Mouse (Mus musculus) splenic B cell, adult 2 months (primary cell): ENCODE data around the gene Tenm3.

Experiments used
- DNase-seq: peaks from one replicate; pipeline ENCODE4 v3.0.0-alpha.2; 2011; ENCODE audit warnings: low read depth, low spot score
- H3K27me3 ChIP-seq: 2 replicates; pipeline ENCODE4 v1.6.1; 2012; ENCODE audit warnings: mild to moderate bottlenecking, low read length, moderate library complexity, mixed read lengths; ENCODE audit not compliant: control insufficient read depth, poor library complexity, insufficient read depth, severe bottlenecking
- H3K36me3 ChIP-seq: 2 replicates; pipeline ENCODE4 v1.6.1; 2012; ENCODE audit warnings: mild to moderate bottlenecking, low read length, moderate library complexity, mixed read lengths; ENCODE audit not compliant: control insufficient read depth, poor library complexity, insufficient read depth, severe bottlenecking

The Tenm3 gene

DNA sequence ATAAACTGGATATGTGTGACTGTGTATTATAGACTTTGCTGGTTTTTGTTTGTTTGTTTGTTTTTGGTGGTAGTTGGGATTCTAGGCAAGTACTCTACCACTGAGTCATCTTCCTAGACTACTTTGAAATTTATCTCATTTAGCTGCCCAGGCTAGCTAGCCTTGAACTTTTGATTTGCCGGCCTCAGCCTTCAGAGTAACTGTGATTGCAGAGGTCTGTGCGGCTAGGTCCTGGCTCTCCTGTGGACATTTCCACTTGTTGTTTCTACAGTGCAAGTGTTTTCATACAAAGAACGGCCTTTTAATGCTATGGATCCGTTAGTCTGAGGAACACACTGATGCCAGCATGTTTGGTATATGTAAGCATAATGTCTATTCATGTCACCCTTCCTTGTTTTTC lies 495.4 kb downstream of the Tenm3 start:
- no peaks in the 10 kb centered on the region for H3K27me3 ChIP-seq
- DNase-seq = no peak
- H3K36me3 ChIP-seq = no peaks in the 10 kb centered on the region

DNA sequence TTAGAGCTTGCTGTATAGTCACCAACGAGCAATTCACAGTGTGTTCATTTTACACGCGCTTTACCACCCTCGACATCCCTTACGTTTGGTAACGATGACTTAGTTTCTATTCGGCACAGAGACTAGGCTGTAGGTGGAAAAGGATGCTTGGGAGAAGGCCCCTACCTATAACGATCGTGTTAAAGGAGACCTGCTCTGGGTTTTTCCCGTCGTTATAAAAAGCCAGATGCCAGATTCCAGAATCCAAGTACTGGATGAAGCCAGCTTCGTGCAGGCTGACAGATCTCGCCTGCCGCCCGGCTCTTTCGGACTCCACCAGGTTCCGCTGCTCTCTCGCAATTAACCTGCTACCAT lies 500.7 kb downstream of the Tenm3 start:
- Histone ChIP-seq H3K27me3 (no peaks in the 10 kb centered on the region), H3K36me3 (no peaks in the 10 kb centered on the region)
- no peak for DNase-seq

DNA sequence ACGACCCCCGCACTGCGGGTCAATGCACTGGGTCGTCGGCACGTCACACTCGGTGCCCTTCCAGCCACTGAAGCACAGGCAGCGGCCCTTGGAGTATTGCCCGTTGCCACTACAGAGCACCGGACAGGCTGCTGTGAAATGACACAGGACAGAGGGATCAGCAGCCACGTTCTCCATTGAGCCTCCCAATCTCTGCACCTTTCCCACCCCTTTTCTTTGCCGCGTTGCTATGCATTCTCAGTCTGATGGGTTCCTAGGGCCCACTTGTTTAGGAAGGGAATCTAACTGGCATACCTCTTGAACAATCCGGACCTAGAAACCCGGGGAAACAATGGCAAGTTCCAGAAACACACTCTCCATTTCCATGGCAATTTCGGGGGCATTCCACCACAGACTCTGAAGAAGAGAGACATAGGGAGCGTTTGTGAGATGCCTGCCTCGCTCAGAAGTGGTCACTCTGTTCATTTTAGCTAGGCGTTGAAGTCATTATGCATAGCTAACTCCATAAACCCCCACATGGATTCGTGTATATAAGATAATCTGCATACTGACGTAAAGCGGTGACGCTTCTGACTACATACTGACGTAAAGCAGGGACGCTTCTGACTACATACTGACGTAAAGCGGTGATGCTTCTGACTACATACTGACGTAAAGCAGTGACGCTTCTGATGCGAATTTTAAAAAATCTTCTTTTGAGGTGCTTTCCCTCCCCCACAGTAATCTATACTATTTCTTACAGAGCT lies 501.3 kb downstream of the Tenm3 start:
- no peaks in the 10 kb centered on the region for H3K36me3 ChIP-seq
- DNase-seq = no peak
- H3K27me3 ChIP-seq = no peaks in the 10 kb centered on the region

DNA sequence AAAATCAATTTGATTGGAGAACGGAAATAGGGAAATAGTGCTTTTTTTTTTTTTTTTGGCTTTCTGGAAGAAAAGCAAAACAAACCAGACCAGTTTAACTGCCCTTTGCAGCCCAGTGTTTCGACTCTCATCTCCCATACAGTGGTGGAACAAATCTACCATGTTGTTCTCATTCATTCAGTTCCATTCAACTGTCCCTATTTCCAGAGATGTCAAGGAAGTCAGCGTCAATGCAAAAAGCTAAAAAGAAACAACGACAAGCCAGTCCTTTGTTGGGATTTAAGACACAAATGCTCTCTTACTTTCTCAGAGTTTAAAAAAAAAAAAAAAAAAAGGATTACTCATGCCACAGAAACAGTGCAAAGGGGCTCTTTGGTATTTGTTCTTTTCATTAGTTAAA lies 502.1 kb downstream of the Tenm3 start:
- no peak for DNase-seq
- H3K27me3 ChIP-seq = no peaks in the 10 kb centered on the region
- no peaks in the 10 kb centered on the region for H3K36me3 ChIP-seq

DNA sequence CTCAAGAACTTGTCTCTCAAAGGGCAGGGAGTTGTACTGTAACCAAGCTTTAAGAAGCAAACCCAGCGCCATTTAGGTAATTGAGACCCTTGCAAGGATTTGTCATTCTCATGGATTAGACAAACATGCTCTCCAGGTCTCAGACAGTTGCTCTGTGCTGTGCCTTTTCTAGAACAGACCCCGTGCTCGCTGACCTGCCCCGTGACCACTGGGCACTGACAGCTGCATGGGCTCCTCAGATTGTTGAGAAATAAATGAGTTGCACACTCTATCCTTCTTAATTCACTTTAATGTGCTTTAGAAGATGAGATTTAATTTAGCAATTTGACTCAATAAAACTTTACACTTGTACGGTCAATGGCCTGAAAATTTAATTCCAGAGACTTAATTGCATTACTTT lies 502.5 kb downstream of the Tenm3 start:
- no peaks in the 10 kb centered on the region for H3K27me3 ChIP-seq
- no peak for DNase-seq
- no peaks in the 10 kb centered on the region for H3K36me3 ChIP-seq

DNA sequence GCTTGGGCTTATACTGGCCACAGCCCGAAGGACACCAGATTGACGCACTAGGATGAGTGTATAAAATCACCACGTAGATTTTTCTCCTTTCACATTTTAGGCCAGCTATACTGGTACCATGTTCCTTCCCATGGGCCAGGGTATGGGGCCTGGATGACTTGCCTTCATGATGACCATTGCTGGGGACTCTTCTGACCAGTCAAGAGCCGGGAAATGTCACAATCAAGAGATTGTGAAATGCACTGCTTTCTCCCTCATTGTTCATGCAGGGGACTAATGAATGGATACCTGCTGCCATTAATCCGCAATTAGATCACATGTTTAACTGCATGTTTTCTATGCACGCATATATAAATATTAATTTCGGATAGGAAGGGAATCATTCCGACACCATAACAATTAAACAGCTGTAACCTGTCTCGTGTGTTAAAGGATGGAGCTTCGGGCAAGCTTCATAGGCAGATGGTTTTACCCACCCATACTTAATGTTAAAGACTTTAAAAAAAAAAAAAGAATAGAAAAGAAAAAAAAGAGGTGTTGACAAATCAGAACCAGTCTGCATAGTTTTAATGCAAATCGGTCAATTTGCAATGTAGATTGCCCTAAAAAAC lies 521.0 kb downstream of the Tenm3 start:
- Histone ChIP-seq H3K27me3 (no peaks in the 10 kb centered on the region), H3K36me3 (no peaks in the 10 kb centered on the region)
- no peak for DNase-seq

DNA sequence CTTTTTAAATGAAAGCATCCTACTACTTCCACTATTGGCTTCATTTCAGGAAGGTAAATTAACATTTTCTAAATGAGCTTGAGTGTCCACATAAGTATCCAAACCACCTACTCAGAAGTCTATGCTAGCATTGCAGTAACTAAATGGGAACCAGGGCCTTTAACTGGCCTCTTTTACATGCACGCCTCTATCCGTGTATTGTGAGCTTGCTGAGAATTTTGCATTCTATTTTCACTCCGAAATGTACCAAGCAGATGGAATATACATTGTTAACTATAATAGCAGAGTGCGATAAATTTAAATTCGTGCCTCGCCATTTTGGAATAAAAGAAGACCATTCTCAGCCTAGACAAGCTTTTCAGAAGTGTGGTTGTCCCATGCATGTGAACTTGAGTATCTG lies 521.5 kb downstream of the Tenm3 start:
- Histone ChIP-seq H3K36me3 (no peaks in the 10 kb centered on the region), H3K27me3 (no peaks in the 10 kb centered on the region)
- no peak for DNase-seq

DNA sequence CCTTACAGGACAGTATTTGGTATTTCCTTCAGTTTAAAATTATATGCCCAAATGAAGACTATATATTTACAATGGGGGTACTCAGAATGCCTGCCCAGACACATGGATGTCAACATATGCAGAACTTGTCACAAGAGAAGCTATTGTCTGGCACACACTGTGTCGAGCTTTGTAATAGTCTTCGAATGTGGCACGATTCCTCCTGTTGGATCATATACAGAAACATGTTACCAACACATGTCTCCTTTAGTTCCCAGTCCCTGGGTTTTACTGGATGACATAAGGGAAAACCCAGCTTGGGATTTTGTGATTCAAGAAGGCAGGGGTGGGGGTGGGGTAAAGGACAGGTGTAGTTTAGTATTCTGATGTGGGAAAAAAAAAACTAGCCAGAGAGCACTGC lies 524.1 kb downstream of the Tenm3 start:
- Histone ChIP-seq H3K36me3 (no peaks in the 10 kb centered on the region), H3K27me3 (no peaks in the 10 kb centered on the region)
- no peak for DNase-seq

DNA sequence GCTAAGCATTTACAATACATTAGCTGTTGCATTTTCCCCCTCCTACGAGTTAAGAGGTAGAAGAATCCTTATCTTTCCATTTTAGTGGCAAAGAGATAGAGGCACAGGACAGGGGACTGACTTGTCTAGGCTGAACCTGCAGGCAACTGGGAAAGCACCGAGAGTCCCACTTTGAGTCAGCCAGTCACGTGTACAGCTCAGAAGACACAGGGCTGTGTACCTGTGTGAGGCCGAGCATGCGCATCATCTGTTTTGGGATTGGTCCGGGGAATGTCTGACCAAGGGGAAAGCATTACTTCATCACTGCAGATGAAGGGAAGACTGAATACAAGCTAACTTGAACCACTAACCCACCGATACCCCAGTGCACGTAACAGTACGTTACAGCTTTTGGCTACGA lies 526.3 kb downstream of the Tenm3 start:
- H3K27me3 ChIP-seq = no peaks in the 10 kb centered on the region
- no peaks in the 10 kb centered on the region for H3K36me3 ChIP-seq
- DNase-seq = no peak

DNA sequence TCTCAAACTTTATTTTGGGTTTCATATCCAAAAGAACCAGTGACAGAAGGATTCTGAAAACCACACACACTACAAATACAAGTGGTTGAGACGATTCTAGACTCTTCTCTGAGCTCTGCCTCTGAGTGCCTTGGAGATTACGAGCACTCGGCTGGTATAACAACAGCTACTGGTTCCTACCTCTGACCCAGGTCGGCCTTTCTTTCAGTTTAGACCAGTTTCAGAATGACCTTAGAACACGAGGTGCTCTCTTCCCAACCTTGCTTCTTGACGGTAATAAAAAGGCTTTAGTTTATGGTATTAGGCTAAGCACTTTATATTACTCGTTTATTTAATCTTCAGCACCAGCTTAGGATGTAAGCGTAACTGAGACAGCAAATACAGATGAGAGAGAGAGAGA lies 528.1 kb downstream of the Tenm3 start:
- no peak for DNase-seq
- Histone ChIP-seq H3K36me3 (no peaks in the 10 kb centered on the region), H3K27me3 (no peaks in the 10 kb centered on the region)

DNA sequence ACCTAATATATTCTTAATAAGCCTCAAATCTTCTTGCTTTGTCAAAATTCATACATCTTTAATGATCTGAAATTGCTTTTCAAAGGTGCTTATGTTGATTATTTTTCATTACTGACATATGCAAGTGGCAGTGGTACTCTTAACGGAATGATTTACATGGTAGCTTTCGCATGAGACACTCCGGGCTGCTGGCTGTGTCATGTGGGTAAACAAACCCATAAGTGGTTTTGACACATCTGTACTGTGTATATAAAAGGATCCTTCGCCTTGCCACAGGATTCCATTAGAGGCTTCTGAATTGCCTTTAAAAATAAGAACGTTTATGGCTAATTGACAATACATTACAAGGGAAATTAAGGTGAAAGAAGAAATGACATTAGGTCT lies 529.8 kb downstream of the Tenm3 start:
- H3K27me3 ChIP-seq = no peaks in the 10 kb centered on the region
- no peak for DNase-seq
- H3K36me3 ChIP-seq = no peaks in the 10 kb centered on the region

DNA sequence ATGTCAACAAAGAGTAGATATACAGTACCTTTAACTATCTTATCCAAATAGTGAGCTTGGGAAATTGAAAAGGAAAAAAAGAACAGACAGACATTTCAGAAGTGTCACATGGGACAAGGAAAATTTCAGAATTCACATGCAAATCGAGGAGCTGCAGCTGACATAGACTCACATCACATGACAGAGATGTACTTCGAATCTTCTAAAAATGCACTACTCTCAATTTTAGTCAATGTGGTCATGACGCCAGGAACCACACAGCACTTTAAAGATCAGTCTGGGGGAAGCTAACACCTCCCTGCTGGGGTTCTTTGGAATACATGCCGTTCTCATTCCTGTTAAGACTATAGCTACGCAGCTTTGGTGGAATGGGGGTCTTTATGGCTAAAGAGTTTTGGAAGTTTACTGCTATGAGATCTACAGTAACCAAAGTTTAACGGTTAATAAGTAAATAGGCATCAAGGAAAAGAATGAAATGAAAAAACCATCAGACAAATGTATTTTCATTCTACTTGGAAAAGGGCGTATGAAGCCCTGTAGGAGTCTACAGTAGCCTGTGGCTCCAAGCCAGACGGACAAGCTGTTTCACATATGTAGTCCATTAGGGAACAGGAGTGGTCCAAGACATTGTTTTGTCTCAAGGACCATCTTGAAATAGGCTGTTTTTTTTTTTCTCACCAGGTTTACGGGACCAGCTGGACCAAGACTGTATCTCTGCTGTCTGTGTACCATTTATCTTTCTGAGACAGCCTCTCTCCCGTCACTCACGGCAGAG lies 530.4 kb downstream of the Tenm3 start:
- DNase-seq = no peak
- Histone ChIP-seq H3K27me3 (no peaks in the 10 kb centered on the region), H3K36me3 (no peaks in the 10 kb centered on the region)

DNA sequence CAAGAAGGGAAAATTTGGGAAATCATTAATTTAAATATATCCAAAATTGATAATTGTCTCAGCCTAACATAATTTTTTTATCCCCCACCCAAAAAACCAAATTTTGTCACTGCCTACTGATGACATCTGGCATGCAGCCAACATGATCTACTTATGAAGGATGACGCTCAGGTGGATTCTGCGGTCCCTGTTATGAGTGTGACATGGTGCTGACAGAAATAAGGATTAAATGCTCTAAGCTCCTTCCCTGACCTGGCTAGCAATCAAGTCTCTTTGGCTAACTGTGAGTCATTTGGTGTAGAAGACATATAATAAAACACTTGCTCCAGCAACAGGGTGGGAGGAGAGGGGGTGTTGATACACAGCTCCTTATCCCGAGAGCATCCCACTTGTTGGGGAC lies 532.0 kb downstream of the Tenm3 start:
- DNase-seq = no peak
- no peaks in the 10 kb centered on the region for H3K36me3 ChIP-seq

DNA sequence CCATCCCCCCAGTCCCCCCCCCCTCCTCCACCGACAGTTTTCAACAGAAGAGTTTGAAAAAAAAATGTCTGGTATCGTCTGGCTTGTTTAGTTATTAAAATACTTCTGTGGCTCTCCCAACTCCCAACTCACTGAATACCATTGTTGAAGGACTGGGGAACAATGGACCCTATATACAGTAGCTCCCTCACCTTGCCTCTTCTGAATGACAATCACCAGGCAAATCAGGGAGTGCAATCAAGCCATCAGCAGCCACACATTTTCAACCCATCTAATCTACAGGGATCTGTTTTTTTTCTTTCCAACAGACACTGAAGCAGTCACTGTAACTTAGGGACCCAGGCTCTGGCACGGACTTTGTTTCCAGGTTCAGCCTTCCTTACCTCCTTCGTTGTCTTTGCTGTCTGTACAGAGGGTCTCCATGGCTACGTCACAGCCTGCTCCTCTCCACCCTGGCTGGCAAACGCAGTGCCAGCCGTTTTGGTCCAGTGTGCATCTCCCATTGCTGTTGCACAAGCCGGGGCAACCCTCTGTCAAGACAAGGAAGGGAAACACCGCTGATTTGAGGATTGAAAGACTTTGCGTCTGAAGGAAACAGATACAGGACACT lies 533.4 kb downstream of the Tenm3 start:
- no peaks in the 10 kb centered on the region for H3K36me3 ChIP-seq
- no peak for DNase-seq
- no peaks in the 10 kb centered on the region for H3K27me3 ChIP-seq

More for the DNA sequence above, 532.0 kb downstream of the Tenm3 start:
- no peaks in the 10 kb centered on the region for H3K27me3 ChIP-seq
